Mouse (Mus musculus): ENCODE measurements around the gene Mospd3. TPM values are rescaled to one million over a fixed set of nuclear protein-coding genes. Genes with fewer than 3 reads are reported as not detected.

Mospd3 gene
- 31.1 and 31.9 TPM in 2 replicates for polyA plus RNA-seq (2015; fragmentation: Nextera tagmentation; extraction: Ambion mirVana)

DNA sequence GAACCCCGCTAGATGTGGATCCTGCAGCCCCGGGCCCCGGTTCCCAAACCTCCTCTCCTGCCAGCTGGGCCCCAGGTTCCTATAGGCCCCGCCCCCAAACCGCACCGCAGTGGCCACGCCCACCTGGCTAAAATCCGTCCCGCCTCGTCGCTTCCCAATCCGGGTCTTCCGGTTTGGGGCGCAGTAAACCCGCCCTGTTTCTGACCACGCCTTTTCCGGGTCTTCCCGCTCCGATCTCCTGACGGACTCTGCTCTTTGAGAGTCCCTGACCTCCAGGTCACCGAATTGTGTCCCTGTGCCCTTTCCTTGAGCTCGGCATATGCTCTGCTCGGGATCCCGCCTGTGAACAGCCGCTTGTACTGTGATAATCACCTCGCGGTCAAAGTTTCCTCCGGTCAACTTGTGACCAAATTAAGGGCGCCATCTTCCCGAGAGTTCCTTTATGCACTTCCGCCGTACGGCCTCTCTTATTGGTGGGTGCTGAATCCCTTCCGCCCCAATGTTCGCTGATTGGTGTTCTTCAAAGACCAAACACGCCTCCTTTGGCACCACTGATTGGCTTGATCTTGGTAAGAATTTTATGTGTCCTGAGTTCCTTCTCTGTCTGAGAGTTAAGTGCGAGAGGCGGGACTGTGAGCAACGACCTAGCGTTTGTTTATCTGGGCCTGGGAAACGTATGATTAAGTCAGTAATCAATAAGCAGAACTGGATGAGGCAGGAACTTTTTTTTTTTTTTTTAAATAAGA, at the start of gene Mospd3:
Mospd3 (minus strand) TSS at position 440 of the 746 bp plus-strand sequence.
- Histone ChIP-seq H3K4me2 (peak within 1 kb of the TSS; percentile 97), H3K27ac (peak within 1 kb of the TSS; percentile 82), H3K27me3 (no peaks in the 10 kb centered on the region), H3K4me1 (peaks cover 39% of the 10 kb centered on the region), H3K36me3 (ENCODE audit: poor library complexity, severe bottlenecking) (peaks cover 14% of the 10 kb centered on the region), H3K9ac (peak within 1 kb of the TSS; percentile 88), H3K9me3 (replicated peaks) (no peaks in the 10 kb centered on the region), H3K4me3 (peak within 1 kb of the TSS; percentile 74)
- peak; percentile 97 for ATAC-seq
- WGBS: under 1% methylated on average over 41 of the region's 41 CpGs

DNA sequence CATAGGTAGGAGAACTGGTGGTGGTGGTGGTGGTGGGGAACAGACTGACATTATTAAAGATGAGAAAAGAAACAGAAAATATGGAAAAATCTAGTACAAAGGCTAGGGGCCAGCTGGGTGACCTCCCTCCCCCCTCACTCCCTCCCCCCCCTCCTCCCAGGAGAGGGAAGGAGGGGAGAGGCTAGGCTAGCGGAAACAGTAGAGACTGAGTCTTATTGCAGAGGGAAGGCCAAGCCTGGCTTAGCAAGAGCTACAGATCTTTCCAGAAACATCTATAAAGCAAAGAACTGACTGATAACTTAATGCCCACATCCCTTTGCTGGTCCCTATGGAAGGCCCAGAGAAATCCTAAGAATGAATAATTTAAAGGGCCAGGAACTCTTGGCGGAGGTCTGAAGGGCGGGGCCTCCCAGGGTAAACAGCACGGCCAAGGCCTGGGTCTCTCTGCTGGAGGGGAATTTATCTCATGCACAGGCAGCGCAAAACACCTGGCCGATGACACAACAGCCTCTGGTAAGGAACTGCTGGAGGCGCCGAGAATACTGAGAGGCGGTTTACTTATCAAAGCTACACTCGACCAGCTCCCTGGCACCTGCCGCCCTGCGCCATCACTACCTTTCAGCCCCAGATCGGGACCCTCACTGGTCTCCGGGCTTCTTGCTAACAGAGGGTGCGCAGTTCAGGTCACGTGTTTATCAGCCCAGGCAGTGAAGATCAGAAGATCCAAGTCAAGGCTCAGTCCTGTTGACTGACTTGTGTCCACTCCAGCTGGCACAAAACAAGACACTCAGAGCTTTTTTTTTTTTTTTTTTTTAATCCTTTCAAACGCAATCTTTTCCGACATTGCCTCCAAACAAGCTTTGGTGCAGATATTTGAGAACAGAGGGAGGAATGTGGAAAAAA, 49.1 kb upstream of the Mospd3 start:
- no peaks in the 10 kb centered on the region for H3K9me3 ChIP-seq (replicated peaks)
- H3K27me3 ChIP-seq: peaks cover 28% of the 10 kb centered on the region
- peaks cover 11% of the 10 kb centered on the region for H3K4me1 ChIP-seq
- 0 out of 2 replicates have a peak overlapping the region, but pooled peaks have one; percentile 37 for H3K9ac ChIP-seq
- peaks cover 37% of the 10 kb centered on the region for H3K36me3 ChIP-seq (ENCODE audit: poor library complexity, severe bottlenecking)
- WGBS: 18% methylated on average over 18 of the region's 18 CpGs
- H3K27ac ChIP-seq: no peak overlapping the region; the same call in 1 of the 2 replicates
- no peak for ATAC-seq
- H3K4me3 ChIP-seq: no peak overlapping the region
- H3K4me2 ChIP-seq: peak overlapping the region; percentile 22; the same call in 1 of the 2 replicates

DNA sequence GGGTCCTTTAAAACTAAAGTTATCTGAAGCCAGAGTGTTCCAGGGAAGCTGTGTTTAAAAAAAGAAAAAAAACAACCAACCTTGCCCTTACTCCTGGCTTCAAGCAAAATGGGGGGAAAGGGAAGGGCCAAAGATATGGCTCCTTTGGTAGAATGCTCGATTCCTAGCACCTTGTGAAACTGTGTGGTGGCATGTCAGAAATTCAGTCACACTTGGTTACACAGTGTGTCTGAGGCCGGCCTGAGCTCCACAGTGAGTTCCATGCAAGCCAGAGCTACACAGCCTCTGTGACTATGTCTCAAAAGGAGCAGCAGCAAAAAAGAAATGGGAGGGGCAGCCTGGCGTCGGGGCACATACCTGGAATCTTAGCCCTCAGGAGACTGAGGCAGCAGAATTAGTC, 48.4 kb upstream of the Mospd3 start:
- Histone ChIP-seq H3K27ac (no peak overlapping the region), H3K27me3 (peaks cover 34% of the 10 kb centered on the region), H3K36me3 (ENCODE audit: poor library complexity, severe bottlenecking) (peaks cover 31% of the 10 kb centered on the region), H3K9ac (no peak overlapping the region), H3K4me3 (no peak overlapping the region), H3K4me1 (peaks cover 11% of the 10 kb centered on the region), H3K4me2 (no peak overlapping the region), H3K9me3 (replicated peaks) (no peaks in the 10 kb centered on the region)
- no peak for ATAC-seq
- 22% methylated on average over 4 of the region's 4 CpGs for WGBS

DNA sequence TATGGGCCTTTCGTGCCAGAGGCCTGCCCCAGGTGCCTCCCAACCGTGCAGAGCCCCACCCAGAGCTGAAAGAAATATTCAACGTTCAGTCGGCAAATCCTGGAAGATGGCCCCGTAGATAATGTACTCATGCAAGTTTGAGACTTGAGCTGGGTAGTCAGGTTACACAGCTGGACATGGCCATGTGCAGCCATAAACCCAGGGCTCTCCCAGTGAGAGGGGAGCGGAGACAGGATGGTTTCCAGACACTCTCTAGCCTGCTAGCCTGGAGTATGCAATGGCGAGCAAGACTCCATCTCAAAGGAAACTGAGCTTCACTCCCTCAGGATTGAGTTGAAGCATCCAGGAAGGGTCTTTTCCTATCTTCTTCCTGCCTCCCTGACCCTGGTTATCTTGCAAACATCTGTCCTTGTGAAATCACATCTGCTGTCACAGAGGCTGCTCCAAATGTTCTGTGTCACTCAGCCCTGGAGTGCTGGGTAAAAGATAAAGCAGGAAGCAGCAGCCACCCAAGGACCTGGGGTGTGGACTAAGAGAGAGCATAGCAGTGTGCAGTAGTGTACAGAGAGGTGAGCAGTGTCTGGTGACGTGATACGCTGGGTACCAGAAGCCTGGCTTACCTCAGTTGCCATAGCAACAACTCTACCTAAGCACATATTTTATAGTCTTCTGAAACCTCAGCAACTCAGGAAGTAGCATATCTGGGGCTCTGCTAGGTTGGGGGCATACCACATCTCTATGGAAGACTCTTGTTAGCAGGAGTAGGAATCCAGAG, 47.2 kb upstream of the Mospd3 start:
- Histone ChIP-seq H3K4me2 (no peak overlapping the region), H3K9me3 (replicated peaks) (no peaks in the 10 kb centered on the region), H3K27ac (no peak overlapping the region), H3K4me1 (peaks cover 11% of the 10 kb centered on the region), H3K36me3 (ENCODE audit: poor library complexity, severe bottlenecking) (peaks cover 19% of the 10 kb centered on the region), H3K9ac (no peak overlapping the region), H3K4me3 (no peak overlapping the region), H3K27me3 (peaks cover 47% of the 10 kb centered on the region)
- 78% methylated on average over 9 of the region's 9 CpGs for WGBS
- peak; percentile 39; the same call in 1 of the 2 replicates for ATAC-seq

DNA sequence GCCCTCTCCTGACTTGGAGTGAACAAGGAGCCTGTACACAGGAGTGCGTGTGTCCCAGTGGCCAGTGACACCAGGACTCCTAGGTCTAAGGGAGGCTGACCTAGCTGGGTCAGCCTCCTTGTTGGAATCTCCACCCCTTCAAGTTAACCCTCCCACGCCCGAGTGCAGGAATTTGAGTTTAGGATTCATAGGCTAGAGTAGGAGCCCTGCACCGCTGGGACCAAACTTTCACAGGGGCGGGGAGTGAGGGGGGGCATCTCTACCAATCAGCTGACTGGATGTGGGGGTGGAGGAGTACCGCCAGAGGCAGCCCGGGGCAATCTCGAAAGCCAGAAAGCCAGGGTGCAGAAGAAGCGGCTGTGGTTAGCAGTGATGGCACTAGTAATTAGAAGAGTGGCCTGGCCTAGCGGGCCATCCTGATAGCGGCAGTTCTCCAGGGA, 44.8 kb upstream of the Mospd3 start, which contains the start of gene Irs3:
Irs3 (minus strand) TSS at position 63 of the 440 bp plus-strand sequence.
- WGBS: 17% methylated on average over 11 of the region's 11 CpGs
- Histone ChIP-seq H3K9ac (peak within 1 kb of the TSS; percentile 26), H3K27me3 (peaks cover 48% of the 10 kb centered on the region), H3K4me2 (peak within 1 kb of the TSS; percentile 51), H3K4me3 (peak within 1 kb of the TSS; percentile 27), H3K9me3 (replicated peaks) (no peaks in the 10 kb centered on the region), H3K27ac (no peak within 1 kb of the TSS), H3K4me1 (peaks cover 11% of the 10 kb centered on the region), H3K36me3 (ENCODE audit: poor library complexity, severe bottlenecking) (peaks cover 22% of the 10 kb centered on the region)
- ATAC-seq: no peak

DNA sequence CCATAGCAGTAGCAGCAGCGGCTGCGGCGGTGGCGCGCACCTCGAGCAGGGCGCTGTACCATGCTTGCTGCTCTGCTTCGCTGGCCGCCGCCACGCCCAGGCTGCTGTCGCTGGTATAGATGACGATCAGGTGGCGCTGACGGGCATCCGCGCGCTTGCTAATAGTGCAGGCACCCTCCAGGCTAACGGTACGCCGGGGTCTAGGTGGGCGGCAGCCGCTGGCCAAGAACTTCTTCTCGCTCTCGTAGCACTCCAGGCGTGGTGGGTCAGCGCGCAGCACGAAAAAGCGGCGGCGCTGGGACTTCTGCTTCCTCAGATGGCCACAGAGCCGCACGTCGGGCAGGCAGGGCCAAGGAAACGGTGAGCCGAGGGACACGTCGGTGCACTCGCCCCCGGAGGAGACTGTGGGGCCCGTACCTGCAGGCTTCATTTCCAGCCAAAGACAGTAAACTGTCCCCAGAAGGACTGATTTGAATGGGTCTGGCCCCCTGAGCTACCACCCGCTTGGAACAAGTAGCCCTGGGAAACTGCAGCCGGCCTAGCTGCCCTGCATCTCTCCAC, 44.3 kb upstream of the Mospd3 start:
- peak; percentile 19; the same call in 1 of the 2 replicates for ATAC-seq
- Histone ChIP-seq H3K36me3 (ENCODE audit: poor library complexity, severe bottlenecking) (peaks cover 27% of the 10 kb centered on the region), H3K9ac (peak overlapping the region; percentile 26), H3K27me3 (peaks cover 48% of the 10 kb centered on the region), H3K9me3 (replicated peaks) (no peaks in the 10 kb centered on the region), H3K4me1 (peaks cover 11% of the 10 kb centered on the region), H3K4me3 (peak overlapping the region; percentile 27), H3K27ac (no peak overlapping the region), H3K4me2 (peak overlapping the region; percentile 51)
- 4% methylated on average over 44 of the region's 44 CpGs for WGBS

DNA sequence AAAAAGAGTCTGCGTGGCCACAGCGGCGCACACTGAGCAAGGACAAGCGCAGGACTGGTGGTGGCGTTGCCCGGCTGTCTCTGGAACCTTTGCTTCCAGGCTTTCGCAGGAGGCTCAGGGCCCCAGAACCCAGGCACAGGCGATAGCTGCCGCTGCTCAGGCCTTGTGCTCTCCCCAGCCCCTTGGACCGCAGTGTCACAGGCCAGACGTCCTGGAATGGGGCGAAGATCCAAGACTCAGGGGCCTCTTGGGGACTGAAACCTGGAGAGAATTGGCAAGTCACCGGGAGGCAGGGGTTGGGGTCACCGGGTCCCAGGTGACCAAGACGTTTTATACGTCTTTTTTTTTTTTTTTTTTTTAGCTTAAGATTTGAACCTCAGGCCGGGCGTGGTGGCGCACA, 43.6 kb upstream of the Mospd3 start:
- peaks cover 5% of the 10 kb centered on the region for H3K4me1 ChIP-seq
- no peaks in the 10 kb centered on the region for H3K9me3 ChIP-seq (replicated peaks)
- H3K27me3 ChIP-seq: peaks cover 48% of the 10 kb centered on the region
- H3K36me3 ChIP-seq (ENCODE audit: poor library complexity, severe bottlenecking): peaks cover 34% of the 10 kb centered on the region
- no peak overlapping the region for H3K27ac ChIP-seq
- no peak overlapping the region for H3K4me3 ChIP-seq
- 40% methylated on average over 19 of the region's 19 CpGs for WGBS
- ATAC-seq: no peak
- no peak overlapping the region for H3K9ac ChIP-seq
- no peak overlapping the region for H3K4me2 ChIP-seq

DNA sequence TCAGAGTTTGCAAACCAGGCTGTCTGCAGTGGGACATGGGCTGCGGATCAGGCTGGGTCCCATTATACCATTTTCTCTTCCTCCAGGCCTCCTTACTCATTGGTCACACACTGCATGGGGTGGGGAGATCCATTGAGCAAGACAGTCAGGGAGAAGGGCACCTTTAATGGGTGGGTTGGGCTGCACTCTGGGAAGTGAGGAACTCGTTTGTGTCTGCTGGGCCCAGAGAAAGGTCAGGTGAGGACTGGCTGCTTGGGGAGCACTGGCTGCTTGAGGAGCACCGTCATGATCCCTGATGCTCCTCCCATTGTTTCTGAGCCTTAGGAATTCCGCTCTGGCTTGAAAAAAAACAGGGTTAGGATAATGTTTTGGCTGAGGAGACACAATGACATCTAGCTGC, 42.0 kb upstream of the Mospd3 start:
- H3K9me3 ChIP-seq (replicated peaks): no peaks in the 10 kb centered on the region
- no peak overlapping the region for H3K27ac ChIP-seq
- WGBS: 49% methylated on average over 4 of the region's 4 CpGs
- H3K27me3 ChIP-seq: peaks cover 47% of the 10 kb centered on the region
- H3K4me1 ChIP-seq: peaks cover 5% of the 10 kb centered on the region
- H3K4me3 ChIP-seq: no peak overlapping the region
- no peak overlapping the region for H3K4me2 ChIP-seq
- H3K9ac ChIP-seq: no peak overlapping the region
- H3K36me3 ChIP-seq (ENCODE audit: poor library complexity, severe bottlenecking): peaks cover 50% of the 10 kb centered on the region
- no peak for ATAC-seq

DNA sequence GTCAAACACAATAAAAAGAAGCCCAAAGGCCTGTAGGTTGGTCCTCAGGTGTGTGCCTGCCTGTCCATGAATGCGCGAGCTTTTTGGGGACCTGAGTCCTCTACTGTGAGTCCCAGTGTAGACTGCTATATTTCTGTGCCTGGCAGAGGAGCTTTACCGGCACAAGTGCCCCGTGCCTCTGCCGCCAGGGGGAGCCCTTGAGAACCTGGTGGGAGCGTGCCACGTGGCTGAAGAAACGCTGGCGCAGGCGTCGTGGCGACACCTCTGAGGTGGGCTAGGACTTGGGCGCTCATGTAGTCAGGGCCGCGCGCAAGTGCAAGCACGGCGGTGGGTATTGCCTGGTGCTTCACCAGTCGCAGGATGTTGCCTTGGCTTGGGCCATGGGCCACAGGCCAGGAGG, 40.2 kb upstream of the Mospd3 start, which contains the start of gene Sap25:
Sap25 (plus strand) TSS at position 281 of the 400 bp plus-strand sequence.
- H3K4me3 ChIP-seq: no peak within 1 kb of the TSS
- no peaks in the 10 kb centered on the region for H3K9me3 ChIP-seq (replicated peaks)
- H3K4me2 ChIP-seq: no peak within 1 kb of the TSS
- ATAC-seq: no peak
- peaks cover 32% of the 10 kb centered on the region for H3K27me3 ChIP-seq
- H3K36me3 ChIP-seq (ENCODE audit: poor library complexity, severe bottlenecking): peaks cover 68% of the 10 kb centered on the region
- WGBS: 90% methylated on average over 19 of the region's 19 CpGs
- no peak within 1 kb of the TSS for H3K27ac ChIP-seq
- H3K9ac ChIP-seq: no peak within 1 kb of the TSS
- H3K4me1 ChIP-seq: peaks cover 5% of the 10 kb centered on the region

DNA sequence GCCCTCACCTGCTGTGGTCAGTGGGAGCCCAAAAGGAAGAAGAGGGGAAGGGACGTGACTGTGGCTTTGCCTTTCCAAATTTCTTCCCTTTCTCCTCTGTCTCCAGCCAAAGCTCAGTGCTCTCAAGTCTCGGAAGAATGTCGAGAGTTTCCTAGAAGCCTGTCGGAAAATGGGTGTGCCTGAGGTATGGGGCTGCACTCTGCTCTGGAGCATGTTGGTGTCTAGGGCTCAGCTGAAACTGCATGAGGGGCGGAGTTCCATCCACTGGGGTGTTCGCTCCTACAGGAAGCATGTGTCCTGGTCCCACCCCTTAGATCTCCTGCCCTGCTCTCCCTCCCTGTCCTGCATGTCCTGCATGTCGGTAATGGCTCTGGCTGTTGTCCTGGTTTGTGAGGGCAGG, 38.6 kb upstream of the Mospd3 start:
- H3K9ac ChIP-seq: no peak overlapping the region
- H3K9me3 ChIP-seq (replicated peaks): no peaks in the 10 kb centered on the region
- H3K27me3 ChIP-seq: peaks cover 16% of the 10 kb centered on the region
- H3K4me2 ChIP-seq: no peak overlapping the region
- H3K4me3 ChIP-seq: no peak overlapping the region
- H3K27ac ChIP-seq: no peak overlapping the region
- WGBS: 92% methylated on average over 7 of the region's 7 CpGs
- no peak for ATAC-seq
- H3K4me1 ChIP-seq: no peaks in the 10 kb centered on the region
- peaks cover 83% of the 10 kb centered on the region for H3K36me3 ChIP-seq (ENCODE audit: poor library complexity, severe bottlenecking)

DNA sequence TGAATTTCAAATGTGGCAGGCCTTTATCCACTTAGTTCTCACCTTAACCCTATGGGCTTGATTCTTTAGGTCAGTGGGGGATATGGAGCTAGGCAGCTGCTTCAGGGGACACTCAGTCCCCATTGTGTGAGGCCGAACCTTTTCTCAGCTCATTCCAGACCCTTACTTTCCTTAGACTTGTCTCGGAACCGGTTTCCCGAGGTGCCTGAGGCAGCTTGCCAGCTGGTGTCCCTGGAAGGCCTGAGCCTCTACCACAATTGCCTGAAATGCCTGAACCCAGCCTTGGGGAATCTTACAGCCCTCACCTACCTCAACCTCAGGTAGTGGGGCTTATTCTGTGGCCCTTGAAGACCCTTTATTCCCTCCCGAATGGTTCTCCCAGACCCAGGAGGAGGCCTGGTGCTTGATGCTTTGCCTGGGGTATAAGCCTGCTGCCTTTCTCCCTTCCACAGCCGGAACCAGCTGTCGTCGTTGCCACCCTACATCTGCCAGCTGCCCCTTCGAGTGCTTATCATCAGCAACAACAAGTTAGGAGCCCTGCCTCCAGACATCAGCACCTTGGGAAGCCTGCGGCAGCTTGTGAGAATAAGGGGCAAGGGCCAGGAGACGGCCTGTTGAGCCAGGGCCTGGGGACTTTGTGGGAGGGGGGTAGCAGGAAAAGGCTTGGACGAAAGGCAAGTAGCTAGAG, 32.7 kb upstream of the Mospd3 start:
- Histone ChIP-seq H3K27me3 (no peaks in the 10 kb centered on the region), H3K36me3 (ENCODE audit: poor library complexity, severe bottlenecking) (peaks cover 72% of the 10 kb centered on the region), H3K9me3 (replicated peaks) (no peaks in the 10 kb centered on the region), H3K9ac (no peak overlapping the region), H3K27ac (no peak overlapping the region), H3K4me2 (no peak overlapping the region), H3K4me1 (peaks cover 30% of the 10 kb centered on the region), H3K4me3 (no peak overlapping the region)
- ATAC-seq: no peak
- WGBS: 79% methylated on average over 12 of the region's 12 CpGs

Measured in forebrain, embryonic 13.5 days (tissue).